Mouse (Mus musculus) ES-E14 (cell line): ENCODE data around the gene Sema3b. TPM values are rescaled to one million over a fixed set of nuclear protein-coding genes. Genes with fewer than 3 reads are reported as not detected.

Experiments
- DNase-seq: peaks from one replicate; pipeline ENCODE4 v3.0.0-alpha.2; 2013; ENCODE audit warnings: low read depth, low spot score
- H3K27ac ChIP-seq: 2 replicates; pipeline ENCODE4 v1.5.1; 2012; ENCODE audit warnings: low read depth, mild to moderate bottlenecking, low read length, moderate library complexity, mixed read lengths; ENCODE audit not compliant: poor library complexity, insufficient read depth, severe bottlenecking
- H3K36me3 ChIP-seq: 2 replicates; pipeline ENCODE4 v1.6.1; 2012; ENCODE audit warnings: mild to moderate bottlenecking, low read length, moderate library complexity, mixed read lengths; ENCODE audit not compliant: control insufficient read depth, poor library complexity, insufficient read depth, severe bottlenecking
- H3K4me1 ChIP-seq, 2 experiments: fragments of 150-350 bp in 1 of 2; sonication (generic) in 1 of 2; 2 replicates each; pipeline ENCODE4 v1.6.1; 2012; ENCODE audit warnings: low read length in 2 of 2, mild to moderate bottlenecking in 1 of 2, mixed read lengths in 1 of 2; ENCODE audit not compliant: control insufficient read depth in 2 of 2, insufficient read depth in 2 of 2, poor library complexity in 1 of 2
- H3K4me3 ChIP-seq, 2 experiments: fragments of 150-350 bp in 1 of 2; sonication (generic) in 1 of 2; 2 replicates each; pipeline ENCODE4 v1.5.1; 2012; ENCODE audit warnings: low read length in 2 of 2, low read depth in 1 of 2, mild to moderate bottlenecking in 1 of 2, mixed read lengths in 1 of 2; ENCODE audit not compliant: insufficient read depth in 1 of 2, poor library complexity in 1 of 2, severe bottlenecking in 1 of 2
- H3K9ac ChIP-seq: 2 replicates; pipeline ENCODE4 v1.6.1; 2012; ENCODE audit warnings: low read depth, mild to moderate bottlenecking, low read length, mixed read lengths; ENCODE audit not compliant: poor library complexity, insufficient read depth, severe bottlenecking
- H3K9me3 ChIP-seq: fragments of 150-350 bp; sonication (generic); 2 replicates; pipeline ENCODE4 v1.6.1; 2012; ENCODE audit warnings: low read depth, mild to moderate bottlenecking, low read length; ENCODE audit not compliant: control insufficient read depth, insufficient read depth
- CHD2 ChIP-seq: IDR thresholded peaks from 2 replicates; pipeline ENCODE4 v1.6.1; 2014; ENCODE audit warnings: mild to moderate bottlenecking, low read depth, low read length, inconsistent platforms
- HCFC1 ChIP-seq: IDR thresholded peaks from 2 replicates; pipeline ENCODE4 v1.6.1; 2012; ENCODE audit warnings: low read length, inconsistent platforms, borderline replicate concordance; ENCODE audit not compliant: insufficient read depth
- MAFK ChIP-seq: IDR thresholded peaks from 2 replicates; pipeline ENCODE4 v1.6.1; 2014; ENCODE audit warnings: mild to moderate bottlenecking, low read depth, low read length, inconsistent platforms; ENCODE audit not compliant: insufficient read depth
- ZC3H11A ChIP-seq: IDR thresholded peaks from 2 replicates; pipeline ENCODE4 v1.6.1; 2012; ENCODE audit warnings: low read depth, mild to moderate bottlenecking, inconsistent platforms, low read length, borderline replicate concordance
- ZNF384 ChIP-seq: IDR thresholded peaks from 2 replicates; pipeline ENCODE4 v1.6.1; 2012; ENCODE audit warnings: low read depth, low read length, inconsistent platforms
- in situ Hi-C, 2 experiments: fragments of 600-800 bp; cut with MboI; formaldehyde crosslinking; loops; one replicate each; pipeline ENCODE4 v1.15.1; 2025; ENCODE audit warnings: low sequenced_read_pairs in 2 of 2, inconsistent platforms in 1 of 2; ENCODE audit not compliant: unreplicated experiment in 2 of 2
- total RNA-seq: library from RNA; depleted of rRNA; stranded (reverse); fragments of 300-350 nt; gene quantifications from 2 replicates; pipeline ENCODE4 v1.2.3, GENCODE M21; 2012

The Sema3b gene
- total RNA-seq, 1 experiment: 7.4 TPM

DNA sequence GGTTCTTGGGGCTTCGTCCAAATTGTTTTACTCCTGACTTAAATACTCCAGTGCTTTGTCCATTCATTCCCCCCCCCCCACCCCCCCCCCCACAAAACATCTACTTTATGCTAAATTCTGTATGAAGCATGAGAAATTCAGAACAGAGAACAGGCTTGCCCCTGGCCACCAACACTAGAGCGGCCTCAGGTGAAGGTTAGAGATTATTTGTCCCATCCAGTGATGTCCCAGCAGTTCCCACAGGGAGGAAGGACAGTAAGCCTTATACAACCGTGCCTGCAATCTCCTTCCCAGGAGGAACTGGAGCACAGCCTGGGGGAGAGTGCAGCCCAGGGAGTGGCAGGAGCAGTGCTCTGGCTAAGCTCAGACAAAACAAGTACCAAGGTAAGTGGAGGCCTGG is 30.4 kb downstream of the Sema3b start, which contains the start of gene Naa80:
TSS of gene Naa80 (plus strand) at position 301 of the 400 bp plus-strand sequence.
- no peak within 1 kb of the TSS for H3K27ac ChIP-seq
- in situ Hi-C loops: no loop called here
- H3K36me3 ChIP-seq: no peaks in the 10 kb centered on the region; the same call in 1 of the 2 replicates
- 0 out of 2 replicates have a peak within 1 kb of the TSS, but pooled peaks have one; percentile 3 for H3K9ac ChIP-seq
- no peak within 1 kb of the TSS for H3K4me3 ChIP-seq
- no peak for TF ChIP-seq ZNF384
- H3K9me3 ChIP-seq: no peaks in the 10 kb centered on the region
- no peak for DNase-seq
- H3K4me1 ChIP-seq: peaks cover 2 to 22% of the 10 kb centered on the region in 2 experiments; a peak in 2 of 4 replicates

GRCm38 (mm10) chr9:107577871-107578270 is 31.2 kb downstream of the Sema3b start:
- H3K27ac ChIP-seq: no peak overlapping the region
- H3K4me1 ChIP-seq: peaks cover 2 to 22% of the 10 kb centered on the region in 2 experiments; a peak in 2 of 4 replicates
- DNase-seq: no peak
- H3K9ac ChIP-seq: no peak overlapping the region
- no peaks in the 10 kb centered on the region for H3K9me3 ChIP-seq
- H3K36me3 ChIP-seq: no peaks in the 10 kb centered on the region; the same call in 1 of the 2 replicates
- no peak overlapping the region for H3K4me3 ChIP-seq
- TF ChIP-seq ZNF384 (no peak), ZC3H11A (no peak), HCFC1 (no peak), CHD2 (no peak), MAFK (no peak)
- in situ Hi-C loops: no loop called here

DNA sequence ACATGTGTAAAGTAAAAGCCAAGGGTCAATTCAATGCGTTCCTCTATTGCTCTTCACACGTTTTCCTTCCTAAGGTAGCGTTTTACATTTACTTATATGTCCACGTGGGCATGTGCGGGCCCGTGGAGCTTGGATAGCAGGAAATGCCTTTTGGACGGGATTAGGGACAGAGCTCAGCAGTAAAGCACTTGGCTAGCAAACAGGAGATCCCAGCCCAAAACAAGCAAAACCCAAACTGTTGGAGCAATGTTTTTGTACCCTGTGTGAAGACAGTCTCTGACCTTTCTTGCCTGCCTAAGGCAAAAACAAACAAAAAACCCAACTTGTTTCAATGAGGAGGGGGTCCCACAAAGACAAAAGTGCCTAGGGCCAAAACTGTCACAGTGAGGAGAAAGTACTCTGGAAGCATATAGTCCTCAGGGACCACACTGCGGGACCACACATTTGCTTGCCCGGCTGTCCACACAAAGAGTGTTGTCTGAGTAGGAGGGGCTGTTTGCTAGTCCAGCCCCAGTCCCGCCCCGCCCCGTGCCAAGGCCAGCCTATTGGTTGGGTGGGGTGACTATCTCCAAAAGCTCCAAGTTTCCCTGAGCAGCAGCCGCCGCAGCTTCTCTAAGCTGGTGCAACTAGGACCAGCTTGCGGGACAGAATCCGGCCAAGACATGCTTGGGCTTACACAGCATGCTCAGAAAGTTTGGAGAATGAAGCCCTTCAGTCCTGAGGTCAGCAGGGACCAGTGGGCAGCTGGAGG is 32.5 kb downstream of the Sema3b start, which contains the start of gene Hyal1:
TSS of gene Hyal1 (plus strand) at position 571 of the 751 bp plus-strand sequence.
- H3K4me1 ChIP-seq: peaks cover 2 to 12% of the 10 kb centered on the region in 2 experiments; a peak in 2 of 4 replicates
- in situ Hi-C loops: no loop called here
- TF ChIP-seq ZNF384 (no peak), ZC3H11A (no peak), MAFK (no peak), CHD2 (no peak), HCFC1 (no peak)
- H3K9me3 ChIP-seq: no peaks in the 10 kb centered on the region
- peaks cover 8% of the 10 kb centered on the region for H3K36me3 ChIP-seq
- DNase-seq: no peak
- H3K4me3 ChIP-seq: peak within 1 kb of the TSS; percentile 57 to 69
- peak within 1 kb of the TSS; percentile 77 for H3K27ac ChIP-seq
- peak within 1 kb of the TSS; percentile 62 for H3K9ac ChIP-seq

DNA sequence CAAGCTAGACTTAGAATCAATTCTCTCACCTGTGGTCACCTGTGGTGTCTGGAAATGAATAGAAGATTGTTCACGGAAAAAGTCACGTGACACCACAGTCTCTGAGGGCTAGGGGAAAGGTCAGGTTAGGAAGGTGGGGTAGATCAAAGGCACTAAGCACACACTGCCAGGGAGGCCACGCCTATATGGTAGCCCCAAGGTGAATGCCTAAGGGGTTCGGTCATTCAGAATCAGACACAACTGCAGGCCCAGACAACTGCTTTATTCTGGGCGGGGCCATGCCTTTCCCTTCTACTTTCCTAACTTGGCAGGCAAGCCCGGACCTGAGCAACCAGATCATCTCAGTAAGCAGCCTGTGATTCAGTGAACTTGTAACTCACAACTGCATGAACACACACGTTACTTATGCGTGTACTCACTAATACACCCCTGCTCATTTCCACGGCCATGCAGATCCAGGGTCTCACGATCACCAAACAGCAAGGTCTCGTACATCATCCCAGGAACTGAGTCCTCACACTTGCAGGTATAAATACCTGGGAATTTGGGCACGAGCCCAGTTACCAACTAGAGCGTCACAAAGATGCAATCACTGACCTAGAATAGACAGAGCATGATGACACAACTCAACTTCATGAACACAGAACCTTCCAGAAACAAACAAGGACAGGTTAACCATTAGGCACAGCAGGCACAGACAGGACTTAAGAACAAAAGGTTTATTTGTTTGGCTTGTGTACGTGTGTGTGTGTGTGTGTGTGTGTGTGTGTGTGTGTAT is 33.3 kb downstream of the Sema3b start:
- Histone ChIP-seq H3K4me1 (peaks cover 0 to 18% of the 10 kb centered on the region in 2 experiments; a peak in 2 of 4 replicates), H3K36me3 (peaks cover 15% of the 10 kb centered on the region), H3K4me3 (no peak overlapping the region), H3K9me3 (no peaks in the 10 kb centered on the region), H3K9ac (0 out of 2 replicates have a peak overlapping the region, but pooled peaks have one; percentile 44), H3K27ac (peak overlapping the region; percentile 77)
- in situ Hi-C loops: no loop called here
- peak; percentile 92 for DNase-seq
- TF ChIP-seq HCFC1 (no peak), ZC3H11A (no peak), CHD2 (no peak), MAFK (no peak), ZNF384 (no peak)
